Mouse (Mus musculus): ENCODE measurements around the gene Mlx.

Gene Mlx

GRCm38 (mm10) chr11:101086756-101087681, at the start of gene Mlx:
Gene Mlx, plus strand, starts transcription at chr11:101087277.
- peak; percentile 96 for DNase-seq (ENCODE audit: low read depth)

GRCm38 (mm10) chr11:101037795-101038194, 49.3 kb upstream of the Mlx start:
- no peak for DNase-seq (ENCODE audit: low read depth)

DNA sequence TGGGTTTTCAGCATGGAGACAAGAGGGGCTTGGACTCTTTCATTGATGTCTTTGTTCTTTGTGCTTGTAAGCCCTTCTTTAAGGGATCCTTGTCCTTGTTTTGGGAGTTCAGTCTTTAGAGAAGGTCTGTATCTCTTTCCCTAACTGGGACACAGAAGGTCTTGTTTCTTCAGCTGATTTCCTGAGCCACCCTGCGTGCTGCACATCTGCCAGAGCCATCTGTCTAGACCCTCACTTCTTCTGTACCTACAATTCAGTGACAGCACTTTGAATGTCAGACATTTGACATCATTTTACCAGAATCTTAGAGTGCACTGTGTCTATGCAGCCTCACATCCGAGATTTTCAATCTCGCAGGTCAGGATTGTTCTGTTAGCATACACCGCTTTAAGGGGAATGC, 41.3 kb upstream of the Mlx start:
- no peak for DNase-seq (ENCODE audit: low read depth)

GRCm38 (mm10) chr11:101046440-101046839, 40.6 kb upstream of the Mlx start:
- peak; percentile 52 for DNase-seq (ENCODE audit: low read depth)

DNA sequence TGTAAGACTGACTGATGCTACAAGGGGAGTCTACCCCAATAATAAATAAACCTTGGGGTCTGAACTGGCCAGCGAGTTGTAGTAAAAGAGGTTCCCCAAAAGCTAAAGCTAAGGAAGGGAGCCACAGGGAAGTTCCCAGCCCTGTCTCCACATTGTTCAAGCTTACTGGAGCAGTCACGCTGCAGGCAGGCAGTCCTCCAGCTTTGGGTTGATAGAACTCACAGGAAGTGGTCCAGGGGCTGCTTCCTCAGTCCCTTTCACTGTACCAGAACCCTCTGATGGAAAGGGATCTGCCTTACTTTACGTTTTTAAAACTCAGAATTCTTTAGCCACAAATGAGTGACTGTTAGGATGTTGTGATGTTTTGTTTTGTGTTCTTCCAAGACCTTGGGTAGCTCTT, 39.6 kb upstream of the Mlx start:
- no peak for DNase-seq (ENCODE audit: low read depth)

GRCm38 (mm10) chr11:101050359-101050758, 36.7 kb upstream of the Mlx start:
- no peak for DNase-seq (ENCODE audit: low read depth)

- no peak for DNase-seq (ENCODE audit: low read depth)
These were observed 36.0 kb upstream of the Mlx start for GRCm38 (mm10) chr11:101051051-101051493.

DNA sequence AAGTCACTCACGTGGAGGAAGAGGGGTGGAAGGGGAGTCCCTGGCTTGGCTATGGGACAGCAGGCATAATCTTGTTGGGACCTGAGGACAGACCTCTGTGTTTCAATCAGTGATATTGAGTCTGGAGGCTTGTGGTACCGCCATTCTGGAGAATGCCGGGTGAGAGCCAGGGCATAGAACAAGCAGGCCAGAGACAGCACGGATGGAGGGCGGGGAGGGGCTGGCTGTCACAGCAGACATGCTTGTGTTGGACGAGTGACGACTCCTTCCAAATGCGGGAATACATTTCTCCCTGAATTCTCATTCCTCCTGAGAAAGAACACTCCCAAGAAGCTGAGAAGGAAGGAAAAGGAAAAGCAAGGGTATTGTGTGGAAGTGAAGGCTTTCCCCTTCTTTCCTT, 35.5 kb upstream of the Mlx start:
- no peak for DNase-seq (ENCODE audit: low read depth)

DNA sequence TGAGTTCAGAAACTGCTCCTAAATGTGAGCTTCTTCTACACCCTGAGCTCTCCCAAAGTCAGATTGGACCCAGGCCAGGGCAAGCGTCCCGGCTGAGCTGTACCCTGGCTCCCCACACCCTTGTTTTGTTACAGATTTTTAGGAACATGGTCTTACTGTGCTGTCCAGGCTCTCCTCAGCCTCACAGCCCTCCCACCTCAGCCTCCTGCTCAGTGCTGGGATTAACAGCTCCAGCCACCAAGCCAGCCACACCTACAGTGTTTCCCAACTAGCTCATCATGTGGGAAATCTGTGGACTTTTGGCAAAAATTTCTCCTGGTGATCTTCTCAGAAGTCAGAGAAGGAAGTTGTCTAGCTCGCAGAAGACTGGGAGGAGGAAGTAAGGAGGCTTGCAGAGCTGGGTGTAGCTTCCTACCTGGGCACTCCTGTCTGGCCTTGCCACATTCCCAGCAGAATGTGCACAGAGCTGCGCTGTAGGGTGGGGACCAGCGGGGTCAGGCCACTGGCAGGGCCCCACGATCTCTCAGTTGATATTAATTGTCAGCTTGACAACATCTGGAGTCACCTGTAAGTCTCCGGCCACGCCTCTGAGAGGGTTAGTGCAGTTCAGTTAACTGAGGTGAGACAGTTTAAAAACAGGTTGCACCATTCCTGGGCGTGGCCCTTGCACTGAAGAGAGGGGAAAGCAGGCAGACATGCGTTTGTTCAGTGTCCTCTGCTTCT, 34.2 kb upstream of the Mlx start:
- no peak for DNase-seq (ENCODE audit: low read depth)

DNA sequence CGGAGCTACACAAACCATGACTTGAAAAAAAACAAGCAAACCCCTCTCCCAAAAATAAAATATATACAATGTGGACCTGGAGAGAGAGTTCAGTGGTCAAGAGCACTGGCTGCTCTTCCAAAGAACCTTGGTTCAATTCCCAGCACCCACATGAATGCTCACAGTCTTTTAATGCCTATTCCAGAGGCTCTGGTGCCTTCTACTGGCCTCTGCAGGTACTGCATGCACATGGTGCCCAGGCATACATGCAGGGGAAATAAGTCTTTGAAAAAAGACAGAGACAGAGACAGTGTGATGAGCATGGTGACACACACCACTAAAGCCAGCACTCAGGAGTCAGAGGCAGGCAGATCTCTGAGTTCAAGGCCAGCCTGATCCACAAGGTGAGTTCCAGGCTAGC, 33.1 kb upstream of the Mlx start:
- DNase-seq (ENCODE audit: low read depth) = peak; percentile 60

- DNase-seq (ENCODE audit: low read depth) = no peak
These were observed 31.7 kb upstream of the Mlx start for GRCm38 (mm10) chr11:101055418-101055817.

- DNase-seq (ENCODE audit: low read depth) = no peak
These were observed 30.2 kb upstream of the Mlx start for GRCm38 (mm10) chr11:101056885-101057284.

DNA sequence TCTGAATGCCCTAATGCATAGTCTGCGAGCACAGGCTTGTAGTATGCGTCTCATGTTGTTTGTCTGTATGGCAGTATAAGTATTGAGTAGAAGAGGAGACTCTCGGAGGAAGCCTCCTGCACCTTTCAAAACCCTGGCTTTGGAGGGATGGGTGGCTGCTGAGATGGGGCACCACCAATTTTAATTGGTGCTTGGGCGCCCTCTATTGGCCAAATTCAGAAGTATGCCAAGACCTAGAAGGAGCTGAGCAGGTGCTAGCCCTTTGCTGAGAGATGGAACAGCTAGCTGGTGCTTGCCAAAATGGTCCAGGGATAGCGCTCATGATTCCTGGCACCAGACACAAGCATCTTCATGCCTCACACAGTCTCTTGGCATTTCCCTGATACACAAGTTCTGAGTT, 29.2 kb upstream of the Mlx start:
- DNase-seq (ENCODE audit: low read depth) = peak; percentile 93

DNA sequence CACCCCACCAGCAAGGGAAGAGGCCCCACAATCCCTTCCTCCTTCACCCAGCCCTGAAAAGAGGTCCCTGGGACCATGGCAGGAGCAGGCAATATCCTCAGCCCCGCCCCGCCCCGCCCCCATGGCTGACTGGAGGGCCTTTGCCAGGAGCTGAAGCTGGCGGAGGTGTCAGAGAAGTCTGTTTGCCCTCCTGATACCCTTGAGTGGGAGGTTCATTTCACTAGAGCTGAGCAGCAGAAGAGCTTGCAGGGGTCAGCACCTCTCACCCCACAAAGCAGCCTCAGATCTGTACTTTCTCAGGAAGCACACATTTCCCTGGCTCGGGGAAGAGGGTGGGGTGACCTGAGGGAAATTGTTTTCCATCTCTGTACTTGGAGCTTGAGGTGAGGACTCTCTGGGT, 28.4 kb upstream of the Mlx start:
- peak; percentile 51 for DNase-seq (ENCODE audit: low read depth)

DNA sequence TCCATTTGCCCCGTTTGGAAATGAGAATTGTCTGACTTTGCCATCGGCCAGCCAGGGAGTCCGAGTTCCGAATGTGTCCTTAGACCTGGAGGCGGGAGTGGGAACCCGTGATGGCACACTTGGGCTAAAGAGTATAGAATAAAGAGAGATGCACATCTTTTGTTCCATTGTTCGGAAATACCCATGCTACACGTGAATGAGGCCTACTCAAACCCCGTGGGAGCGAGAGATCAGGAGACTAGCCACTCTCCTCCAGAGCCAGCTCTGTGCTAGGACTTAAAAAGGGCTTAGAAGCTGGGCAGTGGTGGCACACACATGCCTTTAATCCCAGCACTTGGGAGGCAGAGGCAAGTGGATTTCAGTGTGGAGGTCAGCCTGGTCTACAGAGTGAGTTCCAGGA, 27.6 kb upstream of the Mlx start:
- DNase-seq (ENCODE audit: low read depth) = peak; percentile 42

GRCm38 (mm10) chr11:101060126-101060525, 27.0 kb upstream of the Mlx start:
- DNase-seq (ENCODE audit: low read depth) = peak; percentile 47

GRCm38 (mm10) chr11:101061049-101061448, 26.0 kb upstream of the Mlx start:
- no peak for DNase-seq (ENCODE audit: low read depth)

- no peak for DNase-seq (ENCODE audit: low read depth)
These were observed 24.8 kb upstream of the Mlx start for GRCm38 (mm10) chr11:101062165-101062884.

DNA sequence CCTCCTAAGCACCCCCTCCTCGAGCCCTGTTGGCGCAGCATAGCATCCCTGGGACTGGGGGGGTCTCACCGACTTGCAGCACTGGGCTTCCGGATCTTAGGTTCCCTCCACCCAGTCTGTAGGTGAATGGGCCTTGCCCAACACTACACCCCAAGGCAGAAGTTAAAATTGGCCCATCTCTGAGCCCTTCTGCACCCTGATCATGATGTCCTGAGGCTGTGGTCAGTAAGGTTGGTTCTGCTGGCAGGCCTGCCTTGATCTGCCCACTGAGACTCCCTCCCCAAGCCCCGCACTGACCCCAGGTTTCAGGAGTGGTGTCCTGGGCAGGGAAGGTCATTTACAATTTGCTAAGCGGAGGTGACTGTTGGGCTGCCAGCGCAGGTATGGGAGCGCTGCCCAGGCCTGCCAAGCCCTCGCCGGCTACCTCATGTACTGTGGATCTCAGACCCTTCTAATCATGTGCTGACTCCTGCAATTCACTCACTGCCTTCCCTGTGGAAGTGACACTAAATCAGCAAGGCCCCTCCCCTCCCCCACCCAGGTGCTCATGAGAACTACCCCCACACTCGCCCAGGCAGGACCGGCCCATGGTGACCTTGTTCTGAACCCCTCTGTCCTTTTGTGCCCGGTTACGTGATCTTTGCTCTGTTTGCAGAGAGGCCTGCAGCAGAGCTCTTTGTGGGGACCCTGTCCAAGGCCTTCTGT, 24.0 kb upstream of the Mlx start:
- DNase-seq (ENCODE audit: low read depth) = no peak

DNA sequence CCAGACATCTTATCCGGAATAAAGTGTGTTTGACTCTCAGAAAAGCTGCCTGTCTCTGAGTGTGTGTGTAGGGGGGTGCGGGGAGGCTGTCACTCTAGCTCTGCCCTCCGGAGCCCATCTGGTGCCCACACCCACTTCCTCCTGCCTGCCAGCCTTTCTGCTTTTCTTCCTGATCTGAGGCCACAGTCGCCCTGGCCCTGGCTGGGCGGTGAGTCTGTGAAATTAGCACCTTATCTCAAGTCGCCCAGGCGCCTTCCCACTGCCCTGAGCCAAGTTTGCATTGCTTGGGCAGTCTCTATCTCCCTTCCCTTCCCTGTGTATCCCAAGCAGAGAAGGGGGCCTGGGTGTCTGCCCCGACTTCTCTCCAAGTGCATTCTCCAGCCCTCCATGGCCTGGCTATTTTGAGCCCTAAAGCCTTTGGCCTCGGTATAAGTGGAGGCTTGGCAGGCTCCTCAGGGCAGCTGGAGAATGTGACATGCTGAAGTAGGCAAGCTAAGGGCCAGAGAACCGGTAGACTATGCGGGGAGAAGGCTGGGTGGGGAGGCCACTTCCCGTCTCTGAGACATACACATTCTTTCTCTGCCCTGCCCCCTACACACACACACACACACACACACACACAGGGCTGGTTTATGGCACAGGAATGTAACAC, 23.3 kb upstream of the Mlx start:
- DNase-seq (ENCODE audit: low read depth) = peak; percentile 66

- DNase-seq (ENCODE audit: low read depth) = no peak
These were observed 22.6 kb upstream of the Mlx start for GRCm38 (mm10) chr11:101064462-101064861.
